Mouse (Mus musculus): ENCODE measurements around the gene Irgq. TPM values are rescaled to one million over a fixed set of nuclear protein-coding genes. Genes with fewer than 3 reads are reported as not detected.

Gene Irgq
- polyA plus RNA-seq, 2 experiments, result 1.0 to 1.7 TPM

GRCm38 (mm10) chr7:24523723-24524122, 6.8 kb upstream of the Irgq start:
- TF ChIP-seq EP300 (IDR thresholded peaks at IDR 0.05; ENCODE audit: low read depth) (no peak), CTCF (IDR thresholded peaks at IDR 0.05; ENCODE audit: low read depth) (no peak)
- no peaks in the 10 kb centered on the region for H3K36me3 ChIP-seq (replicated peaks; ENCODE audit: control insufficient read depth, insufficient read depth, low read depth)
- H3K4me2 ChIP-seq (ENCODE audit: low read depth), result no peak overlapping the region
- DNase-seq (ENCODE audit: low read depth in 3 of 3, low spot score in 3 of 3), result no peak
- no peak for ATAC-seq (ENCODE audit: insufficient read depth)
- no peaks in the 10 kb centered on the region for H3K4me1 ChIP-seq (replicated peaks; ENCODE audit: control insufficient read depth in 2 of 2, insufficient read depth in 2 of 2, low read length in 1 of 2)
- WGBS (ENCODE audit: insufficient replicate concordance), result 52% methylated on average over 6 of the region's 6 CpGs
- H3K4me3 ChIP-seq (ENCODE audit: insufficient read depth in 1 of 2, low read depth in 2 of 2, low read length in 2 of 2), result no peak overlapping the region
- H3K9ac ChIP-seq (replicated peaks), result no peak overlapping the region
- H3K9me3 ChIP-seq (ENCODE audit: control insufficient read depth, low read length), result no peaks in the 10 kb centered on the region
- H3K27me3 ChIP-seq (ENCODE audit: control insufficient read depth, insufficient read depth, low read length), result no peaks in the 10 kb centered on the region; the same call in 1 of the 2 replicates
- H3K27ac ChIP-seq, result no peak overlapping the region

GRCm38 (mm10) chr7:24524978-24525377, 5.5 kb upstream of the Irgq start:
- DNase-seq (ENCODE audit: low read depth in 3 of 3, low spot score in 3 of 3), result no peak
- Histone ChIP-seq H3K4me3 (ENCODE audit: insufficient read depth in 1 of 2, low read depth in 2 of 2, low read length in 2 of 2) (no peak overlapping the region), H3K4me1 (replicated peaks; ENCODE audit: control insufficient read depth in 2 of 2, insufficient read depth in 2 of 2, low read length in 1 of 2) (peaks cover 0 to 9% of the 10 kb centered on the region in 2 experiments; a peak in 2 of 4 replicates), H3K27ac (no peak overlapping the region), H3K4me2 (ENCODE audit: low read depth) (no peak overlapping the region), H3K27me3 (ENCODE audit: control insufficient read depth, insufficient read depth, low read length) (no peaks in the 10 kb centered on the region; the same call in 1 of the 2 replicates), H3K9ac (replicated peaks) (no peak overlapping the region), H3K36me3 (replicated peaks; ENCODE audit: control insufficient read depth, insufficient read depth, low read depth) (no peaks in the 10 kb centered on the region), H3K9me3 (ENCODE audit: control insufficient read depth, low read length) (no peaks in the 10 kb centered on the region)
- 63% methylated on average over 6 of the region's 6 CpGs for WGBS (ENCODE audit: insufficient replicate concordance)
- no peak for TF ChIP-seq EP300 (IDR thresholded peaks at IDR 0.05; ENCODE audit: low read depth)
- no peak for TF ChIP-seq CTCF (IDR thresholded peaks at IDR 0.05; ENCODE audit: low read depth)
- no peak for ATAC-seq (ENCODE audit: insufficient read depth)

GRCm38 (mm10) chr7:24525686-24526420, 4.6 kb upstream of the Irgq start:
- no peak for TF ChIP-seq EP300 (IDR thresholded peaks at IDR 0.05; ENCODE audit: low read depth)
- no peak for TF ChIP-seq CTCF (IDR thresholded peaks at IDR 0.05; ENCODE audit: low read depth)
- Histone ChIP-seq H3K9ac (replicated peaks) (no peak overlapping the region), H3K36me3 (replicated peaks; ENCODE audit: control insufficient read depth, insufficient read depth, low read depth) (no peaks in the 10 kb centered on the region), H3K4me2 (ENCODE audit: low read depth) (no peak overlapping the region), H3K27ac (no peak overlapping the region), H3K4me1 (replicated peaks; ENCODE audit: control insufficient read depth in 2 of 2, insufficient read depth in 2 of 2, low read length in 1 of 2) (peaks cover under 1 to 10% of the 10 kb centered on the region in 2 experiments; a peak in 3 of 4 replicates), H3K27me3 (ENCODE audit: control insufficient read depth, insufficient read depth, low read length) (no peaks in the 10 kb centered on the region; the same call in 1 of the 2 replicates), H3K4me3 (ENCODE audit: insufficient read depth in 1 of 2, low read depth in 2 of 2, low read length in 2 of 2) (no peak overlapping the region), H3K9me3 (ENCODE audit: control insufficient read depth, low read length) (no peaks in the 10 kb centered on the region)
- ATAC-seq (ENCODE audit: insufficient read depth) (no peak), DNase-seq (ENCODE audit: low read depth in 3 of 3, low spot score in 3 of 3) (no peak)
- 72% methylated on average over 12 of the region's 12 CpGs for WGBS (ENCODE audit: insufficient replicate concordance)

GRCm38 (mm10) chr7:24528861-24529260, 1.6 kb upstream of the Irgq start:
- Histone ChIP-seq H3K9me3 (ENCODE audit: control insufficient read depth, low read length) (no peaks in the 10 kb centered on the region), H3K36me3 (replicated peaks; ENCODE audit: control insufficient read depth, insufficient read depth, low read depth) (no peaks in the 10 kb centered on the region), H3K4me3 (ENCODE audit: insufficient read depth in 1 of 2, low read depth in 2 of 2, low read length in 2 of 2) (no peak overlapping the region), H3K27me3 (ENCODE audit: control insufficient read depth, insufficient read depth, low read length) (no peaks in the 10 kb centered on the region), H3K9ac (replicated peaks) (no peak overlapping the region), H3K4me2 (ENCODE audit: low read depth) (peak overlapping the region; percentile 98; the same call in 1 of the 2 replicates), H3K27ac (no peak overlapping the region), H3K4me1 (replicated peaks; ENCODE audit: control insufficient read depth in 2 of 2, insufficient read depth in 2 of 2, low read length in 1 of 2) (peaks cover 6 to 17% of the 10 kb centered on the region in 2 experiments)
- 76% methylated on average over 11 of the region's 11 CpGs for WGBS (ENCODE audit: insufficient replicate concordance)
- TF ChIP-seq CTCF (IDR thresholded peaks at IDR 0.05; ENCODE audit: low read depth) (no peak), EP300 (IDR thresholded peaks at IDR 0.05; ENCODE audit: low read depth) (no peak)
- ATAC-seq (ENCODE audit: insufficient read depth) (no peak), DNase-seq (ENCODE audit: low read depth in 3 of 3, low spot score in 3 of 3) (no peak)

- H3K27ac ChIP-seq, result no peak overlapping the region; the same call in 1 of the 2 replicates
- WGBS (ENCODE audit: insufficient replicate concordance), result 34% methylated on average over 11 of the region's 11 CpGs
These were observed 909 bp upstream of the Irgq start for GRCm38 (mm10) chr7:24529580-24529979.

More at GRCm38 (mm10) chr7:24529580-24529979, 909 bp upstream of the Irgq start:
- DNase-seq (ENCODE audit: low read depth in 3 of 3, low spot score in 3 of 3) (no peak), ATAC-seq (ENCODE audit: insufficient read depth) (no peak)
- Histone ChIP-seq H3K4me2 (ENCODE audit: low read depth) (peak overlapping the region; percentile 98), H3K4me1 (replicated peaks; ENCODE audit: control insufficient read depth in 2 of 2, insufficient read depth in 2 of 2, low read length in 1 of 2) (peaks cover 6 to 17% of the 10 kb centered on the region in 2 experiments), H3K9ac (replicated peaks) (peak overlapping the region; percentile 70), H3K36me3 (replicated peaks; ENCODE audit: control insufficient read depth, insufficient read depth, low read depth) (no peaks in the 10 kb centered on the region), H3K4me3 (ENCODE audit: insufficient read depth in 1 of 2, low read depth in 2 of 2, low read length in 2 of 2) (peak overlapping the region; percentile 61 to 97), H3K9me3 (ENCODE audit: control insufficient read depth, low read length) (no peaks in the 10 kb centered on the region), H3K27me3 (ENCODE audit: control insufficient read depth, insufficient read depth, low read length) (no peaks in the 10 kb centered on the region)
- TF ChIP-seq CTCF (IDR thresholded peaks at IDR 0.05; ENCODE audit: low read depth), result no peak
- no peak for TF ChIP-seq EP300 (IDR thresholded peaks at IDR 0.05; ENCODE audit: low read depth)

All from liver, embryonic 14.5 days (tissue).